Mouse (Mus musculus): ENCODE measurements at regions not wholly inside any gene's neighbourhood (a gene's known extent, or its start where the extent isn't known, plus 50 kb on each side); places are given as distances from the start of the nearest gene placed in this dataset.

- TF ChIP-seq CTCF (IDR thresholded peaks at IDR 0.05; ENCODE audit: low read depth, low read length) = no peak
- TF ChIP-seq POLR2A (IDR thresholded peaks at IDR 0.05; ENCODE audit: extremely low read depth, insufficient read depth, low read length) = no peak
These were observed 390.8 kb downstream of the Gm6377 start for GRCm38 (mm10) chrX:109587360-109587759.
